Mouse (Mus musculus): Measurements from ENCODE around the gene Nudt14.

The Nudt14 gene

DNA sequence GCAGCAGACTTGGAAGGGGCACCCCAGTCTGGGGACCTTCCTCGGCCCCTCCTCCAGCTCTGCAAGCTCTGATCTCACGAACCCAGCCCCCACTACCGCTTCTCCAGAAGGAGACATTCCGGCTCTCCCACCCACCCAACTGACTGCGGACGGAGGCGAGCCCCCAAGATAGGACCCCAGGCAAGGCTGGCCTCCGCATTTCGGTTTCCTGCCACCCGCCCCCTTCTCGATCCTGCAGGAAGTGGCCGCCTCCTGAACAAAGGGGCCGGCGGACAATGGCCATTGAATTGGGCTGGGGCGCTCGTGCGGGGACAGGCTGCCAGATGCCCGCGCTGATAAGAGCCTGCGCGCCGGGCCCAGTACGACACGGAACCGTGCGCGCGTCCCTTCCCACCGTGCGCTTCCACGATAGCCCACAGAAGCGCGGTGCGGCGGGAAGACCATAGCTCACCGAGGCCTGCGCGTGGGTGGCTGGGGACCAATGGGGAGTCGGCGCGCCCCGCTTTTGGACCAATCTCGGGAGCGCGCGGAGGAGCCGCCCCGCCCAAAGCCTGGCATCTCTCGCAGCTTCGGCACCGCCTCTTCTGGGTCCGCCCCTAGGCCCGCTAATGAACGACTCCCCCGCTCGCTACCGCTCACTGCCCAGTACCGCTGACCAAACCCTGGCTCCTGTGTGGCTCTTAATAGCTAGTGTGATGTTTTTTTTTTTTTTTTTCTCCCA lies 8.3 kb upstream of the Nudt14 start:
- DNase-seq (ENCODE audit: low read depth, low spot score) = peak; percentile 36

- DNase-seq (ENCODE audit: low read depth, low spot score) = no peak
These were observed 5.4 kb upstream of the Nudt14 start for GRCm38 (mm10) chr12:112947307-112947706.

DNA sequence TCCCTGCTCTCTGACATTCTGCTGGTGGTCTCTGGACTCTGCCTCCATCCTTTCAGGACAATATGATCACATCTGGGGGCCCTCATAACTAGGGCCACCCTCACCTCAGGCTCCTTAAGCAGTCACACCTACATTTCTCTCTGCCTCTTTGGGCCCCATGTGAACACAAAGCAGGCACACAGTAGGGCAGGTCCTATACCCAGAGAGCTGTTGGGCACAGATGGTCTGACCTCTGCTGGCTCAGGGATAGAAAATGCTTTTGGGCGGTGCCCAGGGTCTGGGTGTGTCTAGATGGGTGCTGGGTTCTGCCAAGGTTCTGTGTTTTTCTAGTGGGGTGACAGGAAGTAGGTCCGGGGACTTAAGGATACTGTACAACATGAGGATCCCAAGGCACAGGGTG lies 1.7 kb upstream of the Nudt14 start:
- DNase-seq (ENCODE audit: low read depth, low spot score) = no peak

GRCm38 (mm10) chr12:112941156-112941775 lies 658 bp downstream of the Nudt14 start:
- no peak for DNase-seq (ENCODE audit: low read depth, low spot score)

DNA sequence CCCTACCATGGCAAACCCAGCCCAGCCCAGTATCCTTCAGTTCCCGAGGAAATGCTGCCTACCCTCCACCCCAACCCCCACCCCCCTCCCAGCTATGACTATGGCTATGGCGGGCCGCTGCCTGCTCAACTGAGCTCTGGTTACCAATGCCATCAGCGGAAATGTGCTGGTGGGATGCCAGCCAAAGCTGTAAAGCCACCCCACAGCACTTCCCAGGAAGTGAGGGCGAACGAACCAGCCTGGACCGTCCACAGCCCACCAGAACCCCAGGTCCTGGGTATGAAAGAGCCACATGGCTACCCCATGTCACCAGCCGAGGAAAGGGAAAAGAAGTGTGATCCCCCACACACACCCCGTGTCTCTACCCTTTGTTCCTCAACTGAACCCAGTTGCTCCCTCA lies 1.2 kb downstream of the Nudt14 start:
- DNase-seq (ENCODE audit: low read depth, low spot score) = no peak

GRCm38 (mm10) chr12:112940238-112940637 lies 1.7 kb downstream of the Nudt14 start:
- no peak for DNase-seq (ENCODE audit: low read depth, low spot score)

GRCm38 (mm10) chr12:112938873-112939565 lies 2.9 kb downstream of the Nudt14 start:
- DNase-seq (ENCODE audit: low read depth, low spot score) = no peak

GRCm38 (mm10) chr12:112938366-112938765 lies 3.6 kb downstream of the Nudt14 start:
- DNase-seq (ENCODE audit: low read depth, low spot score) = no peak

GRCm38 (mm10) chr12:112937906-112938305 lies 4.0 kb downstream of the Nudt14 start:
- DNase-seq (ENCODE audit: low read depth, low spot score) = no peak

- no peak for DNase-seq (ENCODE audit: low read depth, low spot score)
These were observed 9.3 kb downstream of the Nudt14 start for GRCm38 (mm10) chr12:112932647-112933046.

DNA sequence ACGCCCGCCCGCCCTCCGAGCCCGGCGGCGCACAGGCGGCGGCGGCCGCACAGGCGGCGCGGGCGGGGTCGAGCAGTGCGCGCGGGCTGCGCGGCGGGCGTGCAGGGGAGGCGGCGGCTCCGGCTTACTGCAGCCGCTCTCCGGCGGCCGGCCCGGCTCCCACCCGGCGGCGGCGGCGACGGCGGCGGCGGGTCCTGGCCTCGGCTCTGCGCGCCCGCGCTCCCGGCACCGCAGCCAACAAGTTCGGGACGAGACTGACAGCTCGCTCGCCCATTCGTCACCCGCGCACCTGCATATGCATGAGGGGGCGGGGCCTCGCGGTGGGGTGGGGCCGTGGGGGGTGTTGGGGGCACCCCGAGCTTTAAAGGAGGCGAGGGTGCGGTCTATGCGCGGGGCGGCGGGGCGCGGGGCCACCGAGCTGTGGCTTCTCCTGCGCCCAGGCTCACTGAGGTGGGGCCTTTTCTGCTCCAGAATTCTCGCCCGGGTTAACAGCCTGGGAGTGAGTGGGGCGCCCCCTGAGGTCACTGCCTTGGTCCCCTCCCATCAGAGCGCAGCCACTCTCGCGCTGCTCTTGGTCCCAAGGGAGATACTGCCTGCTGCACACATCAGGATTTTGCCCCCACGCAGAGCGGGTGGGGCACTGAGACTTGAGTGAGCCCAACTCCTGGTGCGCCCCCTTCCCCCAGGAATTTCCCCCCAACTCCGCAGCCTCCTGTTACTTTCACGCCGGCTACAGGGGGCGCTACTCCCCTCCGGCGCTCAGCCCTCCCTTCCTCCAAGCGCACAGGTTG lies 12.2 kb downstream of the Nudt14 start, which contains the start of gene Jag2:
TSS of gene Jag2 (minus strand) at position 215 of the 791 bp plus-strand sequence.
- no peak for DNase-seq (ENCODE audit: low read depth, low spot score)

DNA sequence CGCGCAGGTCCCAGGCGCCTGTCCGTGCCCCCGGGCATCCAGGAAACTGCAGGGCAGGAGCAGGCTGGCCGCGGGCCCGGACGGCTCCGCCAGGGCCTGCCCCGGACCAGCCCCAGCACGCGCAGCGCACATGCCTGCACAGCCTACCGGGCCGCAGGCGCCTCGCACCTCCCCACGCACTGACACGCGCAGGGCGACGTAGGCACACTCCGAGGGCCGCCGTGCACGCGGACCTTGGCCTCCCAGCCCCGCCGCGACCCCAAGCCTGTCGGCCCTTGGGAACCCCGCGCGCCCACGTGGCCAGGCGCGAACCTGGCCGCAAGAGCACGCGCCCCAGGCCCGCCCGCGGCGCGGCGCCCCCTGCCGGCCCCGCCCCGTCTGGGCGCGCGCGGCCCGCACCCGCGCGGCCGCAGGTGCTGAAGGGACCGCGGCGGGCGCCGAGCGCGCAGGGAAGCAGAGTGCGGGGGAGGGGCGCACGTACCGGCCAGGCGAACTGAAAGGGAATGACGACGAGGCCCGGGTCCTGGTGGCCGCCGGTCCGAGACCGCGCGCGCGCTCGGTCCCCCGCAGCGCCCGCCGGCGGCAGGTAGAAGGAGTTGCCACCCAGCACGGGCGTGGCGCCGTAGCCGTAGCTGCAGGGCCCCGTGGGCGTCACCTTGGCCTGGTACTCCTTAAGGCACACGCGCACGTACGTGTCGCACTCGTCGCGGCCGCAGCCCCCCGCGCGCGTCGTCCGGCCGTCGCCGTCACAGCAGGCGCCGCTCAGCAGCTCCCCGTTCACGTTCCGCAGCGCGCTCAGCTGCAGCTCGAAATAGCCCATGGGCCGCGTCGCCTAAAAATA lies 13.3 kb downstream of the Nudt14 start:
- no peak for DNase-seq (ENCODE audit: low read depth, low spot score)

DNA sequence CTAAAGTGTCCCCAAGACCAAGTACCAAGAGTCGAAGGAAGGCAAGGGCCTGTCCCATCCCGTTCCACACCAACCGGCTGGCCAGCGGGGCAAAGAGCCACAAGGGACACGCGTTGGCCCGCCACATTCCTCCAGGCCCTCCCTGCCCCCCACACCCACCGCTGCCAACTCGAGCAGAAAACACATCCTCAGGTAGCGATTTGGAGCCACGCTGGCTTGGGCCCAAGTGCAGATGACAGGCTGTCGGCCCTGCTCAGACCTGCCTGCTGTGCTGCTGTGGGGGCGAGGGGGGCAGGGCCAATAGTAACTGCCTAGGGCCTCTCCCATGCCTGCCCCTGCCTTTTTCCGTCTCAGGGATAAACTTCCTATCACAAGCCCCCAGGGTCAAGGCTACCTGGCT lies 14.7 kb downstream of the Nudt14 start:
- no peak for DNase-seq (ENCODE audit: low read depth, low spot score)

- DNase-seq (ENCODE audit: low read depth, low spot score) = no peak
These were observed 16.0 kb downstream of the Nudt14 start for GRCm38 (mm10) chr12:112925950-112926349.

DNA sequence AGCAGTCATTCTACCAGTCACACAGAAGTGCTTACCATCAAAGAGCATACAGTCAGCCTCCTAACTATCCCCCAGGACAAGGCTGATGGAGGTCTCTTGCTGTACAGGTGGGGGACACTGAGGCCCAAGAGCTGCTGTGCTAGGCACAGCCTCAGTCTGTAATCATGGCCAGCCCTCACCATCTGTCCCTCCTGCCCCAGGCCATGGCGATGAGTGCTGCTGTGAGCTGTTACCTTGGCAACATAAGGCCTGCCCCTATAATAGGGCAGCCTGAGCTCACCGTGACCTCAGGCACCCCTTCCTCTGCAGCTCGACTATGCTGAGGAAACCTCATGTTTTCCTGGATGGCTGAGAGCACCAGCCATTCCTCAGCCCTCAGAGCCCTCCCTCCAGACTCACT lies 19.4 kb downstream of the Nudt14 start:
- no peak for DNase-seq (ENCODE audit: low read depth, low spot score)

- DNase-seq (ENCODE audit: low read depth, low spot score) = no peak
These were observed 20.4 kb downstream of the Nudt14 start for GRCm38 (mm10) chr12:112921518-112921917.

DNA sequence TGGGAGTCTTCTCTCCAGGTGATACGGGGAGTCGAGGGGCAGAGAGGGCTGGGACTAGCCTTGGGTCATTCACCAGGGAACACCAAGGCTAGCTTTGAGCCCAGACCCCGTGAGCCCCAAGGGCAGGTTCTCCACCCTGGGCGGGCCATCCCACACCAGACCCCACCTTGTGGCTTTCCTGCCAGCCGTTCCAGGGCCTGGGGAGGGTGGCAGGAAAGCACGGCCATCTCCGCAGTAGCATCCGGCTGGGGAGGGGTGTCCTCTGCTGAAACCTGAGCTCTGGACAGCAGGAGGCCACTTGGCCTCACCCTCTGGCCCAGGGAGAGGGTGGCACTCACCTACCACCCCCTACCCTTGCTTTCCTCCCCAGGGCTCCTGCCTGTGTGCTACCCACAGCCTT lies 24.0 kb downstream of the Nudt14 start:
- no peak for DNase-seq (ENCODE audit: low read depth, low spot score)

- no peak for DNase-seq (ENCODE audit: low read depth, low spot score)
These were observed 24.4 kb downstream of the Nudt14 start for GRCm38 (mm10) chr12:112917486-112917885.

DNA sequence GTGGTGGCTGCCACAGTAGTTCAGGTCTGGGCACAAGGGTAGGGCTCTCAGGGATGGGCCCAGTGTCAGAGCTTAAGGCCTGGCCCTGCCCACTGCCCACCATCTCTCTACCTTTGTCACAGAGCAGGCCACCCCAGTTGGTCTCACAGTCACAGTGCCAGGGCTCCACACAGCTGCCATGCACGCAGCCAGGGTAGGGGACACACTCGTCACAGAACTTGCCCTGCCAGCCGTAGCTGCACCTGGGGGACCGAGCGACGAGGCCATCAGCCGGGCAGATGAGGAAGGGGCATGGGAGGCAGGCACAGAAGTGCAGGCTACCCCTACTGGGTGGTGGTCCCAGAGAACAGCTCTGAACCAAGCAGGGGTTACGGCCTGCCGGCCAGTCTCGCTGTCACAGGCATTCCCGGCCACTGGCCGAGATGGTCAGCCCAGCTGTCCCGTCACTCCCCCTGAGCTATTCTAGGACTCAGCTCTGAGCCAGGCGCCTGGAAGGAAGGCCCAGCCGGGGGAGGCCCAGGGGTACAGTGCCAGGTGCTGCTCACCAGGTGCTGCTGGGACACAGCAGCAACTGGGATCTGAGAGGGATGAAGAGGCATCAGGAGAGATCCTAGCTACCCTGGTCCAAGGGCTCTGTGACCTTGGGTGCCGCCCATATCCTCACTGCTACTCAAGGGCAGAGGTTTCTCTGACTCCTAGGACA lies 25.1 kb downstream of the Nudt14 start:
- no peak for DNase-seq (ENCODE audit: low read depth, low spot score)

DNA sequence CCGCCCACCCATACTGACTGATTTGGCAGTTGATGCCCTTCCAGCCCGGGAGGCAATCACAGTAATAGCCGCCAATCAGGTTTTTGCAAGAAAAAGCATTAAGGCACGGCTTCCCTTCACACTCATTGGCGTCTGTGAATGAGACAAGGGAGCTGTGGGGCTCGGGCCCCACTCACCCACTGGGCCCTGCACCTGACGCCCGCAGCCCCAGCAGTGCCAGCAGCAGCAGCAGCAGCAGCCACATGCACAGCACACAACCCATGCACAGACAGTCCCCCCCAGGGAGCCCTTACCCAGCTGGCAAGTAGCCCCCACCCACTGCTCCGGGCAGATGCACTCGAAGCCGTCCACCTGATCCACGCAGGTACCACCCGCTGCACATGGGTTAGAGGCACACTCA lies 26.3 kb downstream of the Nudt14 start:
- DNase-seq (ENCODE audit: low read depth, low spot score) = no peak
